Mouse (Mus musculus): ENCODE results near the gene Olfr62.
A peak's percentile ranks its signal among the peaks of the same experiment; 100 is the strongest.

GRCm38 (mm10) chr4:118612619-118613018 lies 46.1 kb upstream of the Olfr62 start:
- no peak for TF ChIP-seq POLR2A (IDR thresholded peaks at IDR 0.05; ENCODE audit: borderline replicate concordance, extremely low read depth, insufficient read depth, insufficient read length, poor library complexity, severe bottlenecking)
- 0 out of 2 replicates have a peak, but pooled peaks have one; percentile 25 for TF ChIP-seq CTCF (IDR thresholded peaks at IDR 0.05; ENCODE audit: borderline replicate concordance, extremely low read depth, insufficient read depth, insufficient read length)

Data from brain, embryonic 14.5 days (tissue).